Mouse (Mus musculus) gastrocnemius, postnatal 36 days (tissue): ENCODE measurements around the gene Hoxc11. TPM values are rescaled to one million over a fixed set of nuclear protein-coding genes. Genes with fewer than 3 reads are reported as not detected.
A peak's percentile ranks its signal among the peaks of the same experiment; 100 is the strongest.

Experiments
- DNase-seq, 2 experiments: peaks; one replicate each; pipeline ENCODE4 v3.0.0; 2022
- intact Hi-C: fragments of 180-260 bp; cut with DNase I; formaldehyde crosslinking; loops from one replicate; pipeline ENCODE4 v1.15.1; 2025
- total RNA-seq, 2 experiments: library from RNA; stranded (reverse); gene quantifications; 2 replicates each; pipeline ENCODE4 v1.2.3; 2021

The Hoxc11 gene
- total RNA-seq, 2 experiments from 2014 or later: 5.6 to 8.1 TPM

- DNase-seq: no peak
- intact Hi-C loops: no loop called here
These were observed 24.6 kb downstream of the Hoxc11 start for GRCm38 (mm10) chr15:102978615-102979515.

- intact Hi-C loops: no loop called here
- no peak for DNase-seq
These were observed 25.7 kb downstream of the Hoxc11 start for GRCm38 (mm10) chr15:102979936-102980335.

GRCm38 (mm10) chr15:102980352-102980751, 26.1 kb downstream of the Hoxc11 start:
- intact Hi-C loops: no loop called here
- no peak for DNase-seq

- intact Hi-C loops: no loop called here
- DNase-seq: no peak
These were observed 26.7 kb downstream of the Hoxc11 start for GRCm38 (mm10) chr15:102980912-102981311.

- peak; percentile 61 for DNase-seq
- intact Hi-C loops: no loop called here
These were observed 27.4 kb downstream of the Hoxc11 start for GRCm38 (mm10) chr15:102981379-102982288.

GRCm38 (mm10) chr15:102983716-102984115, 29.5 kb downstream of the Hoxc11 start:
- DNase-seq: no peak
- intact Hi-C loops: no loop called here

- intact Hi-C loops: no loop called here
- DNase-seq: no peak
These were observed 30.3 kb downstream of the Hoxc11 start for GRCm38 (mm10) chr15:102984521-102984920.

GRCm38 (mm10) chr15:102984925-102985324, 30.7 kb downstream of the Hoxc11 start:
- intact Hi-C loops: no loop called here
- no peak for DNase-seq

- DNase-seq: peak; percentile 91 to 96
- intact Hi-C loops: loop anchor here (2.0 kb wide), 2 partner anchors 136 to 186 kb away; no protein-coding TSS in a partner anchor
These were observed 33.1 kb downstream of the Hoxc11 start for GRCm38 (mm10) chr15:102987124-102987833.

GRCm38 (mm10) chr15:102988078-102988477, 33.9 kb downstream of the Hoxc11 start:
- intact Hi-C loops: no loop called here

GRCm38 (mm10) chr15:102990461-102991397, 36.5 kb downstream of the Hoxc11 start, which contains the start of gene Hoxc8:
Gene Hoxc8 (plus strand): TSS chr15:102990607.
- DNase-seq: no peak
- intact Hi-C loops: no loop called here

More at GRCm38 (mm10) chr15:102988078-102988477, 33.9 kb downstream of the Hoxc11 start:
- DNase-seq: no peak

GRCm38 (mm10) chr15:102991782-102992181, 37.6 kb downstream of the Hoxc11 start:
- intact Hi-C loops: no loop called here
- DNase-seq: no peak

GRCm38 (mm10) chr15:102992206-102992605, 38.0 kb downstream of the Hoxc11 start:
- intact Hi-C loops: no loop called here
- DNase-seq: no peak

- intact Hi-C loops: no loop called here
- DNase-seq: no peak
These were observed 38.6 kb downstream of the Hoxc11 start for GRCm38 (mm10) chr15:102992863-102993262.

- no peak for DNase-seq
- intact Hi-C loops: no loop called here
These were observed 42.3 kb downstream of the Hoxc11 start for GRCm38 (mm10) chr15:102996548-102996947.

GRCm38 (mm10) chr15:102997431-102997830, 43.2 kb downstream of the Hoxc11 start:
- intact Hi-C loops: no loop called here
- no peak for DNase-seq

GRCm38 (mm10) chr15:102997939-102998355, 43.7 kb downstream of the Hoxc11 start, which contains the start of gene Hoxc6:
Gene Hoxc6 (plus strand): TSS chr15:102998257.
- intact Hi-C loops: no loop called here
- DNase-seq: no peak

- intact Hi-C loops: no loop called here
- no peak for DNase-seq
These were observed 44.5 kb downstream of the Hoxc11 start for GRCm38 (mm10) chr15:102998608-102999182.
